Mouse (Mus musculus): ENCODE results near the gene Adgrf3.

DNA sequence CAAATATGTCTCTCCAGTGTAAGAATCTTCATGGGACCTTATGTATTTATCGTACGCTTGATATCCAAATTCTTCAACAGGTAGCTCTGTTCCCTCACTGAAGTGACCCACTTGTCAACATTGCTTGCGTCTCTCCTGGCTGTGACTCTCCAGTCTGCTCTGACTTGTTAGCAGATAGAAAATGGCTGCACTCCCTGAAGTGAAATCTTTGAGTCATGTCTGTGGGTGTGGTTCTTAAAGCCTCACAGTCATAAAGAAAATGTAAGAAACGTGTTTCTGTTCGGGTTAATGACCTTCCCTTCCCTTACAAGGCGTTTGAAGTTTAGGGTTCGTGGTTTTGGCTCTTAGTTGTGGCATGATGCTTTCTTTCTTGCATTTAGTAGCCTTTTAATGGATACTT lies 35.0 kb upstream of the Adgrf3 start:
- no peak for TF ChIP-seq POLR2A (IDR thresholded peaks at IDR 0.05; ENCODE audit: low read depth, low read length)
- TF ChIP-seq RCOR1 (conservative IDR thresholded peaks at IDR 0.05; ENCODE audit: low read depth, low read length): no peak
- no peak for TF ChIP-seq KAT2A (IDR thresholded peaks at IDR 0.05; ENCODE audit: insufficient replicate concordance, low read length)
- no peak for TF ChIP-seq ZKSCAN1 (IDR thresholded peaks at IDR 0.05; ENCODE audit: borderline replicate concordance, low read depth, low read length)
- no peak for TF ChIP-seq PAX5 (IDR thresholded peaks at IDR 0.05; ENCODE audit: low read length)
